Mouse (Mus musculus) heart, adult 2 months (tissue): ENCODE data around the gene Utp14b.

ENCODE experiments used
- CTCF ChIP-seq: fragments of 200-600 bp; IDR thresholded peaks from 2 replicates; pipeline ENCODE4 v1.8.1; 2022; ENCODE audit warnings: antibody characterized with exemption, mild to moderate bottlenecking, moderate library complexity
- EP300 ChIP-seq: fragments of 200-500 bp; IDR thresholded peaks from 2 replicates; pipeline ENCODE4 v1.6.1; 2011; ENCODE audit warnings: low read depth, low read length, control low read depth; ENCODE audit not compliant: insufficient read depth

- TF ChIP-seq CTCF: no peak
- TF ChIP-seq EP300: no peak
Measured at GRCm38 (mm10) chr1:78702964-78703285, 45.1 kb downstream of the Utp14b start.
